Mouse (Mus musculus) kidney, postnatal 0 days (tissue): Measurements from ENCODE around the gene Anapc2. TPM values are rescaled to one million over a fixed set of nuclear protein-coding genes. Genes with fewer than 3 reads are reported as not detected.
"Not testable (repeated sequence)": the region's sequence is repeated elsewhere in the genome, so short reads cannot be mapped to it uniquely, and the experiment has no call there.

Experiments
- ATAC-seq: fragments of 200-750 bp; cut with Nextera tagmentation; replicated peaks from 2 replicates; pipeline ENCODE4 v1.8.0; 2017; ENCODE audit warnings: low read depth, moderate number of reproducible peaks, moderate TSS enrichment, moderate library complexity; ENCODE audit not compliant: low FRiP score
- DNase-seq: peaks from one replicate; pipeline ENCODE4 v3.0.0-alpha.2; 2016; ENCODE audit warnings: low spot score
- H3K27ac ChIP-seq: fragments of 300-500 bp; sonication (generic); 2 replicates; pipeline ENCODE4 v1.5.1; 2014; ENCODE audit warnings: mild to moderate bottlenecking
- H3K27me3 ChIP-seq: fragments of 300-500 bp; sonication (generic); 2 replicates; pipeline ENCODE4 v1.6.1; 2014; ENCODE audit warnings: low read length, mixed read lengths; ENCODE audit not compliant: insufficient read depth
- H3K36me3 ChIP-seq: fragments of 300-500 bp; sonication (generic); 2 replicates; pipeline ENCODE4 v1.6.1; 2014; ENCODE audit warnings: low read length, mixed read lengths; ENCODE audit not compliant: insufficient read depth
- H3K4me1 ChIP-seq: fragments of 300-500 bp; sonication (generic); replicated peaks from 2 replicates; pipeline ENCODE4 v1.6.1; 2014; ENCODE audit warnings: antibody characterized with exemption, low read length, mixed read lengths; ENCODE audit not compliant: insufficient read depth
- H3K4me2 ChIP-seq: fragments of 300-500 bp; sonication (generic); 2 replicates; pipeline ENCODE4 v1.6.1; 2014; ENCODE audit warnings: mild to moderate bottlenecking, low read length, moderate library complexity, mixed read lengths
- H3K4me3 ChIP-seq: fragments of 300-500 bp; sonication (generic); replicated peaks from 2 replicates; pipeline ENCODE4 v1.5.1; 2014; ENCODE audit warnings: low read depth, low read length
- H3K9ac ChIP-seq: fragments of 300-500 bp; sonication (generic); 2 replicates; pipeline ENCODE4 v1.6.1; 2014; ENCODE audit warnings: low read depth, low read length
- H3K9me3 ChIP-seq: fragments of 300-500 bp; sonication (generic); replicated peaks from 2 replicates; pipeline ENCODE4 v1.6.1; 2016; ENCODE audit warnings: low read length, inconsistent platforms, mixed read lengths
- CTCF ChIP-seq: IDR thresholded peaks from 2 replicates; pipeline ENCODE4 v1.5.1; 2016; ENCODE audit warnings: antibody characterized with exemption, low read depth, mild to moderate bottlenecking, moderate library complexity
- WGBS: fragments of 180-500 bp; shearing (Covaris S2); extraction: QIAGEN DNeasy Blood & Tissue Kit; methylation state at CpG from one replicate; pipeline ENCODE4 v1.1.7; 2014; 5-methylcytosine and 5-hydroxymethylcytosine counted together
- polyA plus RNA-seq: library from polyadenylated mRNA; unstranded; fragments of >200 nt; fragmentation: Nextera tagmentation; extraction: Ambion mirVana; gene quantifications from 2 replicates; pipeline ENCODE4 v1.2.1, GENCODE M21; 2015

Anapc2 gene
- polyA plus RNA-seq, 1 experiment from 2014 or later, result 79.4 TPM

DNA sequence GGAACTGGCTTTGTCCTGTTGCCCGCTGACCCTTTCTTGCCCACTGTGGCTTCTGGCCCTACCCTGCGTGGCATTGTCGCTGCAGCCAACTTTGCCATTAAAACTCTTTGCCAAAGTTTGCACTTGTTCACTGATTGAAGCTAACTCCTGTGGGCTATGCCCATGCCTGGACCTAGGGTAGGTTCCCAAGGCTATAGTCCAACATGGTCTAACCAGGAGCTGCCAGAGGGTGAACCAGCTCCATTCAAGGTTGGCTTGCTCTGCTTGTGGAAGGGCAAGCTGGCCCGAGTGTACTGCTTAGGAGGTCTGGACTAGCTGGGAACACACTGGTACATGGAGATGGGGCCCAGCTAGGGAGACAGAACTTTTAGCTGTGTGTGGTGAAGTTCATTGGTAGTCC lies 28.1 kb upstream of the Anapc2 start:
- TF ChIP-seq CTCF, result no peak
- no peak for DNase-seq
- H3K27ac ChIP-seq, result no peak overlapping the region
- H3K4me3 ChIP-seq, result no peak overlapping the region
- no peak overlapping the region for H3K4me2 ChIP-seq
- no peaks in the 10 kb centered on the region for H3K9me3 ChIP-seq
- no peak overlapping the region for H3K9ac ChIP-seq
- peaks cover 2% of the 10 kb centered on the region for H3K36me3 ChIP-seq
- ATAC-seq, result no peak
- H3K27me3 ChIP-seq, result no peaks in the 10 kb centered on the region
- peaks cover 20% of the 10 kb centered on the region for H3K4me1 ChIP-seq
- WGBS, result 90% methylated on average over 4 of the region's 4 CpGs

GRCm38 (mm10) chr2:25246183-25247072 lies 25.9 kb upstream of the Anapc2 start, which contains the start of gene AL732309.1:
AL732309.1 (minus strand) TSS chr2:25246863.
- Histone ChIP-seq H3K4me3 (no peak within 1 kb of the TSS), H3K4me1 (peaks cover 9% of the 10 kb centered on the region; the same call in 1 of the 2 replicates), H3K27me3 (no peaks in the 10 kb centered on the region), H3K27ac (no peak within 1 kb of the TSS), H3K9me3 (no peaks in the 10 kb centered on the region), H3K9ac (no peak within 1 kb of the TSS), H3K4me2 (no peak within 1 kb of the TSS), H3K36me3 (peaks cover 23% of the 10 kb centered on the region)
- 83% methylated on average over 10 of the region's 10 CpGs for WGBS
- TF ChIP-seq CTCF, result no peak
- no peak for ATAC-seq
- no peak for DNase-seq

- 93% methylated on average over 1 of the region's 1 CpGs for WGBS
- Histone ChIP-seq H3K4me2 (no peak overlapping the region), H3K4me3 (no peak overlapping the region), H3K9me3 (no peaks in the 10 kb centered on the region), H3K4me1 (peaks cover 6% of the 10 kb centered on the region), H3K27me3 (no peaks in the 10 kb centered on the region), H3K36me3 (peaks cover 26% of the 10 kb centered on the region), H3K27ac (no peak overlapping the region), H3K9ac (no peak overlapping the region)
- ATAC-seq (no peak), DNase-seq (no peak)
- peak; percentile 65 for TF ChIP-seq CTCF
Measured at GRCm38 (mm10) chr2:25252331-25252730, 19.9 kb upstream of the Anapc2 start.

DNA sequence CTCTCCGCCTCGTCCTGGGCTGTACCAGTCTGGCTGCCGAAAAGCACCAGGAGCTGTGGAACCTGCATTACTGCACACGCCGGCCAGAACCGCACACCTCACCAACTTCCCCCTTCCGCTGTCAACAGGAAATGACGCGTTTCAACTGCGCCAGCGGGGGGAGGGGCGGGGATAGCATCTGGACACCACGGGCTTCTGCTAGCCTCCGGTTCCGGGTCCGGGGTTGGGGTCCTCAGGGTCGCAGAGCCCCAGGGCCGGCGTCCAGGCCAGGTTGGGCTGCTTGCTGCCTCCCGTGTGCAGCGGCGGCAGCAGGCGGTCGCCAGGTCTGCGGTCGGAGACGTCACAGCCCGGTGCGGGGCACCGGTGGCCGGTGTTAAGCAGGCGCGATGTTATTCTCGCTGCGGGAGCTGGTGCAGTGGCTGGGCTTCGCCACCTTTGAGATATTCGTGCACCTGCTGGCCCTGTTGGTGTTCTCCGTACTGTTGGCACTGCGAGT lies 16.9 kb upstream of the Anapc2 start, which contains the start of gene Tmem203:
Tmem203 (plus strand) TSS at position 156 of the 496 bp plus-strand sequence.
- peak; percentile 90 for ATAC-seq

GRCm38 (mm10) chr2:25256443-25257109 lies 15.7 kb upstream of the Anapc2 start:
- not testable (repeated sequence) for H3K4me1 ChIP-seq, H3K27me3 ChIP-seq, H3K36me3 ChIP-seq, H3K27ac ChIP-seq, ATAC-seq, H3K9me3 ChIP-seq
- H3K9ac ChIP-seq, result peak overlapping the region; percentile 74; the same call in 1 of the 2 replicates
- H3K4me2 ChIP-seq, result peak overlapping the region; percentile 98
- peak overlapping the region; percentile 99 for H3K4me3 ChIP-seq
- TF ChIP-seq CTCF, result peak; percentile 62
- peak; percentile 54 for DNase-seq
- 53% methylated on average over 11 of the region's 12 CpGs for WGBS

More for the DNA sequence above, 16.9 kb upstream of the Anapc2 start, which contains the start of gene Tmem203:
- Histone ChIP-seq H3K9ac (peak within 1 kb of the TSS; percentile 74), H3K4me1 (peaks cover 6% of the 10 kb centered on the region), H3K36me3 (peaks cover 14% of the 10 kb centered on the region; the same call in 1 of the 2 replicates), H3K27me3 (no peaks in the 10 kb centered on the region), H3K4me2 (peak within 1 kb of the TSS; percentile 98), H3K9me3 (no peaks in the 10 kb centered on the region), H3K27ac (peak within 1 kb of the TSS; percentile 89), H3K4me3 (peak within 1 kb of the TSS; percentile 99)
- no peak for TF ChIP-seq CTCF
- peak; percentile 94 for DNase-seq
- under 1% methylated on average over 39 of the region's 39 CpGs for WGBS

GRCm38 (mm10) chr2:25257250-25257649 lies 15.0 kb upstream of the Anapc2 start:
- not testable (repeated sequence) for H3K4me3 ChIP-seq, H3K27me3 ChIP-seq, H3K9me3 ChIP-seq, ATAC-seq, H3K9ac ChIP-seq, H3K36me3 ChIP-seq, H3K4me1 ChIP-seq, DNase-seq, H3K27ac ChIP-seq, H3K4me2 ChIP-seq
- WGBS, result 90% methylated on average over 5 of the region's 5 CpGs
